Mouse (Mus musculus): ENCODE measurements at regions not wholly inside any gene's neighbourhood (a gene's known extent, or its start where the extent isn't known, plus 50 kb on each side); places are given as distances from the start of the nearest gene placed in this dataset.

- H3K4me2 ChIP-seq (ENCODE audit: low read length) = peak overlapping the region; percentile 74
- 0 out of 2 replicates have a peak, but pooled peaks have one; percentile 19 for ATAC-seq (ENCODE audit: insufficient number of reproducible peaks, insufficient read depth, low FRiP score, low read depth)
- WGBS = 38% methylated on average over 8 of the region's 8 CpGs
These were observed 420.7 kb upstream of the Ubash3b start for GRCm38 (mm10) chr9:41582171-41582570.

GRCm38 (mm10) chr9:41581741-41582140 lies 420.2 kb upstream of the Ubash3b start:
- H3K27ac ChIP-seq (replicated peaks in 1 of 2; ENCODE audit: control insufficient read depth in 1 of 2, insufficient read depth in 1 of 2, low read depth in 2 of 2, low read length in 2 of 2) = peak overlapping the region; percentile 76 to 95
- ATAC-seq (ENCODE audit: insufficient number of reproducible peaks, insufficient read depth, low FRiP score, low read depth) = no peak
- H3K9me3 ChIP-seq (ENCODE audit: control insufficient read depth, low read length) = no peaks in the 10 kb centered on the region
- peak overlapping the region; percentile 78 for H3K9ac ChIP-seq (ENCODE audit: low read length)
- H3K4me2 ChIP-seq (ENCODE audit: low read length) = peak overlapping the region; percentile 74
- no peaks in the 10 kb centered on the region for H3K27me3 ChIP-seq (ENCODE audit: control insufficient read depth, insufficient read depth, low read length)
- H3K36me3 ChIP-seq (ENCODE audit: control insufficient read depth, insufficient read depth, low read length) = peaks cover 12% of the 10 kb centered on the region
- peak overlapping the region; percentile 54 to 83 for H3K4me3 ChIP-seq (ENCODE audit: control insufficient read depth in 1 of 2, insufficient read depth in 1 of 2, low read depth in 1 of 2, low read length in 2 of 2)
- 24% methylated on average over 9 of the region's 9 CpGs for WGBS
- peaks cover 4 to 14% of the 10 kb centered on the region in 2 experiments; a peak in 3 of 4 replicates for H3K4me1 ChIP-seq (ENCODE audit: control insufficient read depth in 2 of 2, insufficient read depth in 2 of 2, low read length in 2 of 2)

More at GRCm38 (mm10) chr9:41582171-41582570, 420.7 kb upstream of the Ubash3b start:
- Histone ChIP-seq H3K27me3 (ENCODE audit: control insufficient read depth, insufficient read depth, low read length) (no peaks in the 10 kb centered on the region), H3K4me1 (ENCODE audit: control insufficient read depth in 2 of 2, insufficient read depth in 2 of 2, low read length in 2 of 2) (peaks cover 4 to 14% of the 10 kb centered on the region in 2 experiments; a peak in 3 of 4 replicates), H3K27ac (replicated peaks in 1 of 2; ENCODE audit: control insufficient read depth in 1 of 2, insufficient read depth in 1 of 2, low read depth in 2 of 2, low read length in 2 of 2) (peak overlapping the region; percentile 76 to 95), H3K9me3 (ENCODE audit: control insufficient read depth, low read length) (no peaks in the 10 kb centered on the region), H3K9ac (ENCODE audit: low read length) (peak overlapping the region; percentile 78), H3K36me3 (ENCODE audit: control insufficient read depth, insufficient read depth, low read length) (peaks cover 16% of the 10 kb centered on the region), H3K4me3 (ENCODE audit: control insufficient read depth in 1 of 2, insufficient read depth in 1 of 2, low read depth in 1 of 2, low read length in 2 of 2) (peak overlapping the region; percentile 54 to 83)

- peak overlapping the region; percentile 74 for H3K4me2 ChIP-seq (ENCODE audit: low read length)
- WGBS = 2% methylated on average over 14 of the region's 14 CpGs
- ATAC-seq (ENCODE audit: insufficient number of reproducible peaks, insufficient read depth, low FRiP score, low read depth) = peak; percentile 38; the same call in 1 of the 2 replicates
- H3K27ac ChIP-seq (replicated peaks in 1 of 2; ENCODE audit: control insufficient read depth in 1 of 2, insufficient read depth in 1 of 2, low read depth in 2 of 2, low read length in 2 of 2) = peak overlapping the region; percentile 92 to 95
- no peaks in the 10 kb centered on the region for H3K27me3 ChIP-seq (ENCODE audit: control insufficient read depth, insufficient read depth, low read length)
- H3K9ac ChIP-seq (ENCODE audit: low read length) = peak overlapping the region; percentile 78
- H3K9me3 ChIP-seq (ENCODE audit: control insufficient read depth, low read length) = no peaks in the 10 kb centered on the region
- peaks cover 6% of the 10 kb centered on the region for H3K36me3 ChIP-seq (ENCODE audit: control insufficient read depth, insufficient read depth, low read length)
- H3K4me1 ChIP-seq (ENCODE audit: control insufficient read depth in 2 of 2, insufficient read depth in 2 of 2, low read length in 2 of 2) = peaks cover 4 to 14% of the 10 kb centered on the region in 2 experiments; a peak in 3 of 4 replicates
- peak overlapping the region; percentile 54 to 83 for H3K4me3 ChIP-seq (ENCODE audit: control insufficient read depth in 1 of 2, insufficient read depth in 1 of 2, low read depth in 1 of 2, low read length in 2 of 2)
These were observed 419.7 kb upstream of the Ubash3b start for GRCm38 (mm10) chr9:41581152-41581551.

- peak overlapping the region; percentile 54 to 83 for H3K4me3 ChIP-seq (ENCODE audit: control insufficient read depth in 1 of 2, insufficient read depth in 1 of 2, low read depth in 1 of 2, low read length in 2 of 2)
- H3K4me2 ChIP-seq (ENCODE audit: low read length) = peak overlapping the region; percentile 74
- 0 out of 2 replicates have a peak, but pooled peaks have one; percentile 38 for ATAC-seq (ENCODE audit: insufficient number of reproducible peaks, insufficient read depth, low FRiP score, low read depth)
- peak overlapping the region; percentile 78 for H3K9ac ChIP-seq (ENCODE audit: low read length)
- H3K36me3 ChIP-seq (ENCODE audit: control insufficient read depth, insufficient read depth, low read length) = peaks cover under 1% of the 10 kb centered on the region; the same call in 1 of the 2 replicates
- H3K27me3 ChIP-seq (ENCODE audit: control insufficient read depth, insufficient read depth, low read length) = no peaks in the 10 kb centered on the region
- H3K4me1 ChIP-seq (ENCODE audit: control insufficient read depth in 2 of 2, insufficient read depth in 2 of 2, low read length in 2 of 2) = peaks cover 6 to 14% of the 10 kb centered on the region in 2 experiments; a peak in 3 of 4 replicates
- under 1% methylated on average over 13 of the region's 13 CpGs for WGBS
- H3K9me3 ChIP-seq (ENCODE audit: control insufficient read depth, low read length) = no peaks in the 10 kb centered on the region
- peak overlapping the region; percentile 94 to 95 for H3K27ac ChIP-seq (replicated peaks in 1 of 2; ENCODE audit: control insufficient read depth in 1 of 2, insufficient read depth in 1 of 2, low read depth in 2 of 2, low read length in 2 of 2)
These were observed 419.1 kb upstream of the Ubash3b start for GRCm38 (mm10) chr9:41580611-41581041.

- ATAC-seq (ENCODE audit: insufficient number of reproducible peaks, insufficient read depth, low FRiP score, low read depth) = peak; percentile 45; the same call in 1 of the 2 replicates
- Histone ChIP-seq H3K27me3 (ENCODE audit: control insufficient read depth, insufficient read depth, low read length) (no peaks in the 10 kb centered on the region), H3K4me3 (ENCODE audit: control insufficient read depth in 1 of 2, insufficient read depth in 1 of 2, low read depth in 1 of 2, low read length in 2 of 2) (peak overlapping the region; percentile 54 to 83), H3K9ac (ENCODE audit: low read length) (peak overlapping the region; percentile 78), H3K4me1 (ENCODE audit: control insufficient read depth in 2 of 2, insufficient read depth in 2 of 2, low read length in 2 of 2) (peaks cover 6 to 14% of the 10 kb centered on the region in 2 experiments; a peak in 3 of 4 replicates), H3K4me2 (ENCODE audit: low read length) (peak overlapping the region; percentile 74), H3K36me3 (ENCODE audit: control insufficient read depth, insufficient read depth, low read length) (no peaks in the 10 kb centered on the region), H3K27ac (replicated peaks in 1 of 2; ENCODE audit: control insufficient read depth in 1 of 2, insufficient read depth in 1 of 2, low read depth in 2 of 2, low read length in 2 of 2) (peak overlapping the region; percentile 95 to 96), H3K9me3 (ENCODE audit: control insufficient read depth, low read length) (no peaks in the 10 kb centered on the region)
- 4% methylated on average over 4 of the region's 4 CpGs for WGBS
These were observed 418.6 kb upstream of the Ubash3b start for GRCm38 (mm10) chr9:41580067-41580466.

GRCm38 (mm10) chr9:41579107-41580014 lies 417.9 kb upstream of the Ubash3b start:
- H3K4me2 ChIP-seq (ENCODE audit: low read length) = peak overlapping the region; percentile 74
- 23% methylated on average over 12 of the region's 13 CpGs for WGBS
- H3K9ac ChIP-seq (ENCODE audit: low read length) = peak overlapping the region; percentile 78
- peak; percentile 66; the same call in 1 of the 2 replicates for ATAC-seq (ENCODE audit: insufficient number of reproducible peaks, insufficient read depth, low FRiP score, low read depth)
- H3K4me3 ChIP-seq (ENCODE audit: control insufficient read depth in 1 of 2, insufficient read depth in 1 of 2, low read depth in 1 of 2, low read length in 2 of 2) = peak overlapping the region; percentile 54 to 83
- no peaks in the 10 kb centered on the region for H3K36me3 ChIP-seq (ENCODE audit: control insufficient read depth, insufficient read depth, low read length)
- H3K9me3 ChIP-seq (ENCODE audit: control insufficient read depth, low read length) = no peaks in the 10 kb centered on the region
- peak overlapping the region; percentile 95 to 96 for H3K27ac ChIP-seq (replicated peaks in 1 of 2; ENCODE audit: control insufficient read depth in 1 of 2, insufficient read depth in 1 of 2, low read depth in 2 of 2, low read length in 2 of 2)
- no peaks in the 10 kb centered on the region for H3K27me3 ChIP-seq (ENCODE audit: control insufficient read depth, insufficient read depth, low read length)
- peaks cover 6 to 14% of the 10 kb centered on the region in 2 experiments; a peak in 3 of 4 replicates for H3K4me1 ChIP-seq (ENCODE audit: control insufficient read depth in 2 of 2, insufficient read depth in 2 of 2, low read length in 2 of 2)

- Histone ChIP-seq H3K9ac (ENCODE audit: low read length) (no peak overlapping the region), H3K4me1 (ENCODE audit: control insufficient read depth in 2 of 2, insufficient read depth in 2 of 2, low read length in 2 of 2) (peaks cover 4 to 12% of the 10 kb centered on the region in 2 experiments; a peak in 3 of 4 replicates), H3K4me2 (ENCODE audit: low read length) (no peak overlapping the region), H3K27me3 (ENCODE audit: control insufficient read depth, insufficient read depth, low read length) (no peaks in the 10 kb centered on the region), H3K27ac (replicated peaks in 1 of 2; ENCODE audit: control insufficient read depth in 1 of 2, insufficient read depth in 1 of 2, low read depth in 2 of 2, low read length in 2 of 2) (no peak overlapping the region), H3K9me3 (ENCODE audit: control insufficient read depth, low read length) (no peaks in the 10 kb centered on the region), H3K4me3 (ENCODE audit: control insufficient read depth in 1 of 2, insufficient read depth in 1 of 2, low read depth in 1 of 2, low read length in 2 of 2) (no peak overlapping the region), H3K36me3 (ENCODE audit: control insufficient read depth, insufficient read depth, low read length) (no peaks in the 10 kb centered on the region)
- 68% methylated on average over 14 of the region's 14 CpGs for WGBS
- no peak for ATAC-seq (ENCODE audit: insufficient number of reproducible peaks, insufficient read depth, low FRiP score, low read depth)
These were observed 417.0 kb upstream of the Ubash3b start for GRCm38 (mm10) chr9:41578221-41579106.

Measured in heart, embryonic 14.5 days (tissue).